Mouse (Mus musculus): ENCODE measurements around the gene Tdrd3. TPM values are rescaled to one million over a fixed set of nuclear protein-coding genes. Genes with fewer than 3 reads are reported as not detected.
A peak's percentile ranks its signal among the peaks of the same experiment; 100 is the strongest.

The Tdrd3 gene
- polyA plus RNA-seq, 1 experiment: 1.9 TPM

- Histone ChIP-seq H3K27ac (ENCODE audit: control insufficient read depth, insufficient read depth, low read length) (no peak overlapping the region), H3K4me1 (replicated peaks; ENCODE audit: control insufficient read depth, insufficient read depth, low read length) (no peaks in the 10 kb centered on the region), H3K36me3 (ENCODE audit: control insufficient read depth, insufficient read depth, low read length) (no peaks in the 10 kb centered on the region), H3K4me3 (ENCODE audit: control insufficient read depth, insufficient read depth, low read length) (no peak overlapping the region), H3K27me3 (ENCODE audit: control insufficient read depth, insufficient read depth, low read length) (no peaks in the 10 kb centered on the region)
- DNase-seq: no peak
- TF ChIP-seq CTCF (IDR thresholded peaks at IDR 0.05; ENCODE audit: borderline replicate concordance, control insufficient read depth, extremely low read depth, insufficient read depth, low read length, poor library complexity) (no peak), POLR2A (IDR thresholded peaks at IDR 0.05; ENCODE audit: control insufficient read depth, extremely low read depth, insufficient read depth, low read length, poor library complexity) (no peak)
- 67% methylated on average over 8 of the region's 8 CpGs for WGBS
Measured at GRCm38 (mm10) chr14:87446331-87446913, 30.0 kb downstream of the Tdrd3 start.

GRCm38 (mm10) chr14:87451645-87452443 lies 35.4 kb downstream of the Tdrd3 start:
- H3K27me3 ChIP-seq (ENCODE audit: control insufficient read depth, insufficient read depth, low read length): no peaks in the 10 kb centered on the region
- H3K27ac ChIP-seq (ENCODE audit: control insufficient read depth, insufficient read depth, low read length): no peak overlapping the region
- WGBS: 15% methylated on average over 7 of the region's 7 CpGs
- no peaks in the 10 kb centered on the region for H3K36me3 ChIP-seq (ENCODE audit: control insufficient read depth, insufficient read depth, low read length)
- H3K4me1 ChIP-seq (replicated peaks; ENCODE audit: control insufficient read depth, insufficient read depth, low read length): no peaks in the 10 kb centered on the region; the same call in 1 of the 2 replicates
- TF ChIP-seq CTCF (IDR thresholded peaks at IDR 0.05; ENCODE audit: borderline replicate concordance, control insufficient read depth, extremely low read depth, insufficient read depth, low read length, poor library complexity) (no peak), POLR2A (IDR thresholded peaks at IDR 0.05; ENCODE audit: control insufficient read depth, extremely low read depth, insufficient read depth, low read length, poor library complexity) (no peak)
- DNase-seq: peak; percentile 62
- no peak overlapping the region for H3K4me3 ChIP-seq (ENCODE audit: control insufficient read depth, insufficient read depth, low read length)

- no peaks in the 10 kb centered on the region for H3K36me3 ChIP-seq (ENCODE audit: control insufficient read depth, insufficient read depth, low read length)
- no peaks in the 10 kb centered on the region; the same call in 1 of the 2 replicates for H3K4me1 ChIP-seq (replicated peaks; ENCODE audit: control insufficient read depth, insufficient read depth, low read length)
- DNase-seq: no peak
- WGBS: 98% methylated on average over 5 of the region's 5 CpGs
- H3K4me3 ChIP-seq (ENCODE audit: control insufficient read depth, insufficient read depth, low read length): no peak overlapping the region
- no peak overlapping the region for H3K27ac ChIP-seq (ENCODE audit: control insufficient read depth, insufficient read depth, low read length)
- no peaks in the 10 kb centered on the region for H3K27me3 ChIP-seq (ENCODE audit: control insufficient read depth, insufficient read depth, low read length)
- TF ChIP-seq CTCF (IDR thresholded peaks at IDR 0.05; ENCODE audit: borderline replicate concordance, control insufficient read depth, extremely low read depth, insufficient read depth, low read length, poor library complexity) (no peak), POLR2A (IDR thresholded peaks at IDR 0.05; ENCODE audit: control insufficient read depth, extremely low read depth, insufficient read depth, low read length, poor library complexity) (no peak)
Measured at GRCm38 (mm10) chr14:87455630-87456175, 39.3 kb downstream of the Tdrd3 start.

- Histone ChIP-seq H3K27ac (ENCODE audit: control insufficient read depth, insufficient read depth, low read length) (no peak overlapping the region), H3K4me1 (replicated peaks; ENCODE audit: control insufficient read depth, insufficient read depth, low read length) (no peaks in the 10 kb centered on the region), H3K27me3 (ENCODE audit: control insufficient read depth, insufficient read depth, low read length) (no peaks in the 10 kb centered on the region), H3K36me3 (ENCODE audit: control insufficient read depth, insufficient read depth, low read length) (no peaks in the 10 kb centered on the region), H3K4me3 (ENCODE audit: control insufficient read depth, insufficient read depth, low read length) (no peak overlapping the region)
- DNase-seq: no peak
- WGBS: 92% methylated on average over 1 of the region's 1 CpGs
- TF ChIP-seq POLR2A (IDR thresholded peaks at IDR 0.05; ENCODE audit: control insufficient read depth, extremely low read depth, insufficient read depth, low read length, poor library complexity): no peak
- no peak for TF ChIP-seq CTCF (IDR thresholded peaks at IDR 0.05; ENCODE audit: borderline replicate concordance, control insufficient read depth, extremely low read depth, insufficient read depth, low read length, poor library complexity)
Measured at GRCm38 (mm10) chr14:87459777-87460176, 43.3 kb downstream of the Tdrd3 start.

- Histone ChIP-seq H3K27ac (ENCODE audit: control insufficient read depth, insufficient read depth, low read length) (no peak overlapping the region), H3K27me3 (ENCODE audit: control insufficient read depth, insufficient read depth, low read length) (no peaks in the 10 kb centered on the region), H3K36me3 (ENCODE audit: control insufficient read depth, insufficient read depth, low read length) (no peaks in the 10 kb centered on the region), H3K4me3 (ENCODE audit: control insufficient read depth, insufficient read depth, low read length) (no peak overlapping the region), H3K4me1 (replicated peaks; ENCODE audit: control insufficient read depth, insufficient read depth, low read length) (no peaks in the 10 kb centered on the region)
- 95% methylated on average over 12 of the region's 12 CpGs for WGBS
- TF ChIP-seq CTCF (IDR thresholded peaks at IDR 0.05; ENCODE audit: borderline replicate concordance, control insufficient read depth, extremely low read depth, insufficient read depth, low read length, poor library complexity): no peak
- no peak for TF ChIP-seq POLR2A (IDR thresholded peaks at IDR 0.05; ENCODE audit: control insufficient read depth, extremely low read depth, insufficient read depth, low read length, poor library complexity)
- DNase-seq: no peak
Measured at GRCm38 (mm10) chr14:87461543-87461942, 45.1 kb downstream of the Tdrd3 start.

- no peaks in the 10 kb centered on the region for H3K36me3 ChIP-seq (ENCODE audit: control insufficient read depth, insufficient read depth, low read length)
- H3K4me3 ChIP-seq (ENCODE audit: control insufficient read depth, insufficient read depth, low read length): no peak overlapping the region
- TF ChIP-seq POLR2A (IDR thresholded peaks at IDR 0.05; ENCODE audit: control insufficient read depth, extremely low read depth, insufficient read depth, low read length, poor library complexity) (no peak), CTCF (IDR thresholded peaks at IDR 0.05; ENCODE audit: borderline replicate concordance, control insufficient read depth, extremely low read depth, insufficient read depth, low read length, poor library complexity) (peak; percentile 21; the same call in 1 of the 2 replicates)
- WGBS: 51% methylated on average over 11 of the region's 11 CpGs
- H3K27me3 ChIP-seq (ENCODE audit: control insufficient read depth, insufficient read depth, low read length): no peaks in the 10 kb centered on the region
- H3K4me1 ChIP-seq (replicated peaks; ENCODE audit: control insufficient read depth, insufficient read depth, low read length): no peaks in the 10 kb centered on the region
- DNase-seq: peak; percentile 67
- no peak overlapping the region for H3K27ac ChIP-seq (ENCODE audit: control insufficient read depth, insufficient read depth, low read length)
Measured at GRCm38 (mm10) chr14:87463963-87464654, 47.7 kb downstream of the Tdrd3 start.

Data from thymus, adult 2 months (tissue).